Mouse (Mus musculus) c-Kit-positive CD71-positive TER-119-positive erythroid progenitor cells, embryonic 14.5 days (primary cell): ENCODE data around the gene Olfr1018.

Experiments used
- DNase-seq: peaks from one replicate; pipeline ENCODE4 v3.0.0-alpha.2; 2013; ENCODE audit warnings: low spot score

Gene Olfr1018

GRCm38 (mm10) chr2:85818179-85818578 is at the start of gene Olfr1018:
TSS of gene Olfr1018 (plus strand) at chr2:85818479.
- DNase-seq, result no peak

DNA sequence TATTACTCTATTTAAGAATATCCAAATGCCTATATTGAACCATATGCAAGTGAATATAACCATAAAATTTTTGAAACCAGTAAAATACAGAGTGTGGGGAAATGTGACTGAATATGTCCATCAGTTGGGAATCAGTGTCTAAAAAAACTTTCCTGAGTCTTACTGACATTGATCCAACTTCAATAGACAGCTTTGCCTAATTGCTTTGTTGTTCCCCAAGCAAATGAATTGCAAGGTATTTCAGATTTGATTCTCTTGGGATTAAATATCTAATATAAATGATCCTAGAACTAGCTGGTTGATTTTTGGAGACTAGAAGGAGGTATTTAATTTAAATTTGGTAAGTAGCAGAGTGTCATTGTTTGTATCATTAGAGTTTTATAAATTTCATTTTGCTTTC is 45.9 kb upstream of the Olfr1018 start, which contains the start of gene Olfr1014:
TSS of gene Olfr1014 (plus strand) at position 301 of the 400 bp plus-strand sequence.
- DNase-seq, result no peak

- DNase-seq, result no peak
Measured at GRCm38 (mm10) chr2:85781717-85782116, 36.6 kb upstream of the Olfr1018 start, which contains the start of gene Olfr1015. TSS of gene Olfr1015 (plus strand) at chr2:85782017.

DNA sequence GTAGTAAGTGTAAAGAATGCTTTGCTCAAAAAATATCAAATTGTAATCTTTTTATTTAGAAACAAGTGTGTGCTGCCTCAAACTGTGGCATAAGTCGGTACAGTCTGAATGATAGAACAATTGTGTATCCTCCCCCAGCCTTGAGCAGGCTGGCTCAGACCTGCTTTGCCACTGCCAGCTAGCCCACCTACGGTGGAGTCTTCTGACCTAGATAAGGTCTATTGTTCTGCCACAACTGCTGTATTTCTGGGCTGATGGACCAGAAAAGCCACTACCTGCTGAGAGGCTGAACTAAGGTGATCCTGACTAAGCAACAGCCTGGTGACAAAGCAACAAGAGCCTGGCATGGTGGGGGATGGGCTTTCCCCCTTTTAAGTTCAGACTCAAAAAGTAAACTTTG is 25.9 kb upstream of the Olfr1018 start:
- DNase-seq, result no peak

DNA sequence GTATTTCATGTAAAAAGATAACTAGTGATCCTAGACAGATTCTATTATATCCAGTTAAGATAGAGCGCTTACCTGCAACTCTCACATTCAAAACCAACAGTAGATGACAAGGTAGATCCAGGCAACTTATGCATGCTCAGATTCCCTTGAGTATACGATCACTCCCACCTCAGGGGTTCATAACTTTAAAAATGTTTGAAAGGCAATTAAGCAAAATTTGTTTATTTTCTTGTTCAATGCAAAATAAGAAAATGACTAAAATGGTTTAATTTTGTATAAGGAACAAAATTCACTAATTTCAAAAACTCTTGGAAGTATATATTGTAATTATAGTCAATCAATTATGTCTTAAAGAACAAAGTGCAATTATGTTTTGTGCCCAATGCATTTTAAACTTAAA is 15.8 kb upstream of the Olfr1018 start, which contains the start of gene Olfr1016:
TSS of gene Olfr1016 (minus strand) at position 101 of the 400 bp plus-strand sequence.
- DNase-seq, result no peak

DNA sequence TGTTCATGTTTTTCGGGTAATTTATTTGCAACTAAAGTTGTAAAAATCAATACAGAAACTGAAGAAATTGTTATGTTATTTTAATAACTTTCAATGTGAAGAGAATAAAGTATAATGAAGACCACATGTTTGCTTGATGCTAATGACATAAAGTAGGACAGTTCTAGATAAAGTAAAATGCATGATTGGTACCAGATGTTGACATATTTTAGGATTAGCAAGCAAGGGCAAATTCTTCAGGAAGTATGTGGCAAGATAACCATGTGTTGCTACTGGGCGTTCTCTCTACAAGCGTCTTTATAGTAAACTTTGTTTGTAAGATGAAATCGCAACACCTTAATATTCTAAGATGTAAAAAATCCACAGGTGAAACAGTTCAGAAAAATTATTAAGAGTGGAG is 13.8 kb upstream of the Olfr1018 start:
- DNase-seq, result no peak

DNA sequence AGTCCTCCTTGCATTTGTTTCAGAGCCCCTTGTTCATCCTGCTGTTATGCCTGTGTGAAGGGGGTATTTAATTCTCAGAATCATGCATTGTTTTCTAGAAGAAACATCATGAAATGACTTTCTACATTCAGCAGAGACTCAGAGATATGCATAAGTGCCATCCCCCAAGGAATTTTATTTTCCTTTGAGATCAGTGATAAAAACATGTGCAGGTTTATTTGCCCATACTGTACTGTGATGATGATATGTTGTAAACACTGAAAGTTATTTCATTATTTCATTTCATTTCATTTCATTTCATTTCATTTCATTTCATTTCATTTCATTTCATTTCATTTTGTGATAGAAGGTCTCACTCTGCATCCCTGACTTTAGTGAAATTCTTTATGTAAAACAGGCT is 27.1 kb downstream of the Olfr1018 start, which contains the start of gene Olfr1019:
TSS of gene Olfr1019 (minus strand) at position 101 of the 400 bp plus-strand sequence.
- no peak for DNase-seq

DNA sequence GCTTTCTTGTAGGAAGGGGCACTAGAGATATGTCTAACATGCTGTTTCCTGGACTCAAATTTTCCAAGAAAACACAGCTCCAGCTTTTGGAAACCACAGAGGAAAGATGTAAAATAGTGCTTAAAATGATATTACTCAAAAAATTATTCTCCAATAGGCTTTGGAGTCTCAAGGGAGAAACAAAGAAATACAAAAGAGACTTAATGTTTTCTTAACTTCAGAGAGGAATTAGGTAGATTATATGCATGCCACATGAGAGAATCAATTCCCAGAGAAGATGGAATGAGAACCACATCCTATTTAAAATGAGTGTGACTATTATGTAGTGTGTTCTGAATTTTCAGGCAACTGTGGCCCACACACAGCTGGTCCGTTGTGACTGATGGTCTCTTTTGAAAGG is 28.5 kb downstream of the Olfr1018 start, which contains the start of gene Olfr1020:
TSS of gene Olfr1020 (plus strand) at position 301 of the 400 bp plus-strand sequence.
- DNase-seq, result no peak

- DNase-seq, result no peak
Measured at GRCm38 (mm10) chr2:85868294-85868693, 50.0 kb downstream of the Olfr1018 start, which contains the start of gene Olfr1022. TSS of gene Olfr1022 (plus strand) at chr2:85868594.
